Mouse (Mus musculus): ENCODE measurements at regions not wholly inside any gene's neighbourhood (a gene's known extent, or its start where the extent isn't known, plus 50 kb on each side); places are given as distances from the start of the nearest gene placed in this dataset.

DNA sequence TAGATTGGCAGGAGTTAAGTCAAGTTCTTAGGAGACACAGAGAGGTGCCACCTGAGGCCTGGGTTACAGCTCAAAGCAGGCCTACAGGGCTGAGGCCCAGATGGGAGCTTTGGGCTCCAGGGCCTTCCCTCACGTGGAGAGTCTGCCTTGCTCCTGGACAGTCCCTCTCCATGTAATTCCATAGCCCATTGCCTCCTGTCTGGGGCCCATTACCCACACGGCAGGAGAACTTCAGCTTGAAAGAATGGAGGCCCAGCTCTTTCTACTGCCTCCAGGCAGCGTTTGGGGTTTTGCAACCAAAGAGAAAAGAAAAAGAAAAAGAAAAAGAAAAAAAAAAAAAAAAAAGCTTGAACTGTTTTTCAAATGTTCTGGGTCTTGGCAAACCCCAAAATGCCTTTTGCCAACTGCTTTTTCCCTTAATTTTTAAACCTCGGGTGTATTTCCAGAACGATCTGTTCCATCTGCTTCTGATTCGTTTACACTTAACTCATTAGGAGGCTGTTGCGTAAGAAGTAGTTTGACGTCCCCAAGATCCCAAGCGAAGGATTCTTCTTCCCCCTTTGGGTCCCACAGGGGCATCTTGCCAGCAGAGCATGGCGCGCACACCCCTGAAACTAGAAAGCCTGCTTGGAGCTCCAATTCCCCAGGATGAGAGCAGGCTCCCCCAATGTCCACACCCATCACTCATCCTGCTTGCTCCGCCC is 165.4 kb upstream of the Zfp703 start:
- no peak for DNase-seq (ENCODE audit: low read depth)

DNA sequence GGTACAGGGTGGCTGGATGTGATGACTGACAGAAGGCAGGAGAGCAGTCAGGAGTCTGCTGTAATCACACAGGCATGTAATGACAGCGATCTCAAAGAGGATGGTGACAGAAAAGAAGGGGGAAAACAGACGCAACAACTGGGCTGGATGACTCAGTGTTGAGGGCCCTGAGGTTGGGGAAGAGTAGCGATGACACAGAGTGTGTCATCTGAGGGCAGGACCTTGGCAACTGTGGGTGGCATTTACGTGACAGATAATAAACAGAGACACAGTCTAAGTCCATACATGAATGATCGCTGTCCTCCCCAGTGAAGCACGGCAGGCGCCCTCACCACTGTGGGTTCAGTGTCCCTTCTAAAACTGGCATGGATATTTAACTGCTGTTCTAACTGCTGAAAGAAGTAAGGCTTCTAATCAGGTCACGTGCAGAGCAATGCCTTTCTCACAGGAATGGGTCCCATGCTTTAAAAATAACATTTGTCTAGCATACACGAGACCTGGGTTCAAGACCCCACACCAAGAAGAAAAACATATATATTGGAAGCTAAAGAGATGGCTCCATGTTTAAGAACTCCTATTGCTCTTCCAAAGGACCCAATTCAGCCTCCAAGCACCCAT is 163.8 kb upstream of the Zfp703 start:
- DNase-seq (ENCODE audit: low read depth) = no peak

DNA sequence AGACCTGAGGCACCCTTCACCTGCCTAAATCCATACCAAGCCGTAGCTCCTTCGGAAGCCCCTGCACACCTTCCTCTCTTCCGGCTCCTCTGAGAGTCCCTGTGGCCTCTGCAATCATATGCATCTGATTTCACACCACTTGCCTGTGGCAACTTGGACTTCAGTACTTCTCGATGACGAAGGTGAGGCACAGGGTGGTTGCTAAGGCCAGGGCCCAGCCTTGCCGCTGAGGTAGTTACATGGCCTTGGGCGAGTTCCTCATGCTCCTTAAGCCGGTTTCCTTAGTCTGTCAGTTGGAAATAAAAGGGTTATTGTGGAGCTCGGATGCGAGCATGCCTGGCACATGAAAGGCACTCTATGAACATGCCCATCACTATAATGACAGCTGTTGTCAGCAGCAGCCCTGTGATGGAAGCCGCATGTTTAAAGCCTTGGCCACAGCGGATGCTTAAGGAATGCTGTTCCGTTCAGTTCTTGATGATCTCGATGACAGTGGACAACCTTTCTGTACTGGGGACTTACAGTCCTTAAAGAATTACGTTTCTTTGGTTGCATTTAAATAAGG is 162.0 kb upstream of the Zfp703 start:
- no peak for DNase-seq (ENCODE audit: low read depth)

DNA sequence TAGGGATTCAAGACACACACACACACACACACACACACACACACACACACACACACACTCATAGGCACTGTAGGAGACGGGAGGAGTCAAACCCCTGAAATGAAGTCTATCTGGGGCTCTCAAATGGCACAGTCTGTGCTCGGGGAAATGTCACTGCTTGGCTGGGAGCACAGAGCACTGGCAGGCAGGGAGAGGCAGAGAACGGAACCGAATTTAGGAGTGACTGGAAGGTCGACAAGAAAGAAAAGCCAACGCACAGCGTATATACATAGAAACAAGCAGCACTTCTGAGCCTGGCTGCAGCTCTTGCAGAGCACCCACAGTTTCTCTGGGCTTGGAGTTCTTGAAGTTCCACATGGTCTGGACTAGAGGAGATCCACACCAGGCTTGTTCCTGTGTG is 160.1 kb upstream of the Zfp703 start:
- DNase-seq (ENCODE audit: low read depth) = no peak

DNA sequence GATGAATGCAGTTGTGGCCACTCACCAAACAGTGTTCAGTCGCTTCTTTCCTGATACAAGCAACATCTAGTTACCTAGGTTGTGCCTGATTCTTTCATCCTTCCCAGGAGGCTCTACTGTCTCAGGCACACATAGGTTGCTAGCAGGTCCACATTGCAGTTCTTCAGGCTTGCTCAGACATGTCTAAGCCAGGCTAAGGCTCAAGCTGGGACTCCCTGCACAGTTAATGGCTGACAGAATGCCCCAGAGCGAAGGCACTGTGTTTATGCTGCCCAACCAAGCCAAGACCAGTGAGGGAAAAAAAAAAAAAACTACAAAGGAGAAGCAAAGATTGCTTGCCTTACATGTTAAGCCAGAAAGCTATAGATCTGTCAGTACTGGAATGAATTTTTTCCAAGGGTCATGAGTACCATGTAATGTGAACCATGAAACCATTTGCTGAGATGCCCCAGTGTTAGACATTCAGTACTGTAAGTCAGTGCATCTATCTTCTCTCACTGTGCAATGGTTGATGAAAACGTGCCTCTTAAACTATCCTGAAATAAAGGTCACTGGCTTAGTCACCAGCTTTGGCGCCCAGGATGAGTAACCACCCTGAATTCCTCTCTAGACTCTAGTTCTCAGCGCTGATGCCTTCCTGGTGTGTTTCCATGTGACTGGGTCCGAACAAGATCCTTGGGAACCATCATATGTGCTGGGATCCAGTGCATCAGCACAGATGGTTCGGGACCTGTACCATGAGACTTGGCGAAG is 152.8 kb upstream of the Zfp703 start:
- peak; percentile 51 for DNase-seq (ENCODE audit: low read depth)

DNA sequence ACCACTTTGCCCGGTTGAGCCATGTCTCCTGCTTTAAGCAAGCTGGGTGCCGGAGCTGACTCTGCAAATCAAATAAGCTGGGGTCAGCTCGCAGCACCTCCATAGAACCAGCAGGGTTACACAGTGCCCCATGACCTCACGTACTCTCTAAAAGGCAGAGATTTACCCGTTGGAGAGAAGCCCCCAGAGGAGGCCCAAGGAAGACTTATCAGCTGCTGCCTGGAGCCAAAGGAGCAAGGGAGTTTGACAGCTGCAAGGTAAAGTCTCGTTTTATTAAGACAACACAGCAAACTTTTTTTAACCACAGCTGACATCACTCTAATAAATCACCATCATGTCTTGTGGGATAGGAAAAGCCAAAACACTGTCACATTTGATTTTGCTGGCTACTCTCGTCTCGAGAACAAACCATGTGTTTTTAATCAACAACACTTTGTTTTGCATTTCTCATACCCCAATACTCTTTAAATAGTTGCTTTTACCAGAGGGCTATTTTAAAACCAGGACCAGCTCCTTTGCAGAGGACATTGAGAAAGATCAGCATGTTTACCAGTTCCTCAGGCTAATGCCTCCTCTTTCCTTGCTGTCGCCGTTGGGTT is 148.7 kb upstream of the Zfp703 start:
- peak; percentile 87 for DNase-seq (ENCODE audit: low read depth)

DNA sequence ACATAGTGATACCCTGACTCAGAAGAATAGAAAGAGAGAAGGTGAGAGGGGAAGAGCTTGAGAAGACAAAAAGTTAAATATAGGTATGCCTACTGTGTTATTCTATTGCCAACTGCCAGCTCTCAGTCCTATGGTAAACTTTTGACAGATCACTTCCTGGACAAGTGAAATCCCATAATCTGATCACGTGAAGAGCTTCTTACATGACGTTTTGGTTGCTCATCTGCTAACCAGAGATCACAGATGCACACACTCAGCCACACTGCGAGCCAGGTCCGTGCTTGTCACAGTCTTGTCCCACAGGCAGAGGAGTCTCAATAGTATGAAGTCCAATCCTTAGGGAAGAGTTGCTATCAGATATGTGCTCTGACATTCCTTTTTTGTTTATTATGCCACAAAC is 147.8 kb upstream of the Zfp703 start:
- DNase-seq (ENCODE audit: low read depth) = no peak

DNA sequence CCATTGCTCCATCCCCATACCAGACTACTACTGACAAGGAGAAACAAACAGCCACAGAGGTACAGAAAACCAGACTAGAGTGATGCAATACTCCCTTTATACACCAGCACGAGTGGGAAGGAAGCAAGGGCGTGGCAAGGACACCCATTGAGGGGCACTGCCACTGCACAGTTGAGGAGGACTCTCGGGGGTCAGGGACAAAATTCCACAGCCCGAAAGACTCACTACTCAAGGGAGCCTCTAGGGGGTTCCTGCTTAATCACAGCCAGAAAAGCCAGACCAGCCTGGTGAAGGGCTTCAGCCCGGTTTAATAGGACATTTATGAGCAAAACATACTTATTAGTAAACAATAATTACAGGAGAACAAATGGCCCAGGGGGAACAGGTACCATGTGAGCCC is 146.0 kb upstream of the Zfp703 start:
- no peak for DNase-seq (ENCODE audit: low read depth)

DNA sequence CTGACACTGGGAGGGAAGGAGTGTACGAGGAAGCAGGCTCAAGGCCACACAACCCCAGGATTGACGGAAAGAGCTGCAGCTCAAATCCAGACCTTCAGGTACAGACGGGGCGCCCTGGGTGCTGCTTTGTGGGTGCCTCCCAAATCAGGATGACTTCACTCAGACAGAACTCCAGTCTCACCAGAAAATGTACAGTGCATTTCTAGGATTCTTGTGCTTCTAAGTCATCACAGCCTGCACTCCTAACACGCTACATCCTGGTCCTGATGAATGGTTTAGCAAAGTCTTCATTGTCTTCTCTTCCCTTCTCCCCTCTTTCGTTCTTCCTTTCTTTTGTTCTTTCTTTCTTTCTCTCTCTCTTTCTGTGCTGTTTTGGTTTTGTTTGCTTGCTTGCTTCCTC is 145.3 kb upstream of the Zfp703 start:
- no peak for DNase-seq (ENCODE audit: low read depth)

DNA sequence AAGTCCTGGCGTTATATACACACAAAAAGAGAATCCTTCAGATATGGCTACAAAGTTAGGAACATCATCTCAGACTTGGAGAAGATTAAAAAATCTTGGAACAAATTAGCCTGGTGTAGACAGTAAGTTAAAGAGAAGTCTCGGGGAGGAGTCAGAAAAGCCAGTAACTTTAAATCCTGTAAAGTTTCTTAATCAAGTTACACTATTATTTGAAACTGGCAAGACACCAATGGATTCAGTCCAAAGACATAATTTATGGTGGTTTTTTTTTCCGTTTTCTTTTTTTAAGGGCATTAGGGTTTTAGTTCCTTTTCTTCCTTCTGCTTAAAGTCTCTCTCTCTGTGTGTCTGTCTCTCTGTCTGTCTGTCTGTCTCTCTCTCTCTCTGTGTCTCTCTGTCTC is 144.6 kb upstream of the Zfp703 start:
- DNase-seq (ENCODE audit: low read depth) = no peak

DNA sequence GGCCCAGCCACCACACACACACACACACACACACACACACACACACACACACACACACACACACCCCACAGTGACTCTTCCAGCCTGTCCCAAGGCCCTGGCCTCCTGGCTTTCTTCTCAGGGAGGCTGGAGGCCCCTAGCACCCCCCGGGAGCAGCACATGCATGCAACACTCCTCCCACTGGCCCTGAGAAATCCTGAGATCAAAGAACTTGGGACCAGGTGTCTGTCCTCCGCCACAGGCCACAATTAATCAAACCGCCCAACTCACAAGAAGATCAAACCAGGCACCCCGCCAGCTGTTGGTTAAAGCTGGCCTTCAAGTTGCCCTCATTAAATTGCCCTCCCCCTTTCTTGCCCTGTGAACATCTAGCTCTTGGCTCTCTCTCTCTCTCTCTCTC is 143.8 kb upstream of the Zfp703 start:
- DNase-seq (ENCODE audit: low read depth) = no peak

DNA sequence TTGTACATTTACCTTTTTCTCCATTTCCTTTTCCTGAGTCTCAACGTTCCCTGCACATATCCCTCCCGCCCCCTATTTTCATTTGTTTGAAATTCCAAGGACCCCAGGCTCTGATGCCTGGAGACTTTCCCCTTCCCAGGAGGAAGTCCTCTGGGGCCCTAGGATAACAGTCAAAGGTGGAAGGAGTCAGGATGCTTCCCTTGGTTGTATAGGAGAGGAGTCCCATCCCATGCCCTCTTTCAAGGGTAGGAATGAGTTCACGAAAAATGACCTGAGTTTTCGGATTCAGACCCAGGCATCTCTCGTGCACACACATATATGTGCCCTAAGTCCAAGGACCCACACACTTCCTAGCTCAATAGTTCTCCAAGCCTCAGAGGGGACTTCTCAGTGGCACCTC is 143.3 kb upstream of the Zfp703 start:
- DNase-seq (ENCODE audit: low read depth) = no peak

DNA sequence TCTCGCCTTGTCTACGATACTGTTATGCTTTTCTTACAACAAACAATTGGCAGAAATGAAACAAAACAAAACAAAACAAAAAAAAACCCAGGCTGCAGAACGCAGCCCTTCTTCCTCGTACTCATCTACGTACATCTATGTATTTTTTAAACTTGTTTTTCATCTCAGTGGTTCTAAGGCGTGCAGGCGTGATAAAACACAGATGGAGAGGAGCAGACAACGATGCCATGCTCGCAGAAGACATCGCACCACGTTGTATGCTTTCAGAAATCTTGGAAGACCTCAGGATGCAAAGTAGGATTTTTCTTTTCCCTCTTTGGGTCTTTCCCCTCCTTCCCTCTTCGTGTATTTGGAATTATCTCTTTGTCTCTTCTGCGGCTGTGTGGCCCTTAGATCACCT is 142.5 kb upstream of the Zfp703 start:
- no peak for DNase-seq (ENCODE audit: low read depth)

DNA sequence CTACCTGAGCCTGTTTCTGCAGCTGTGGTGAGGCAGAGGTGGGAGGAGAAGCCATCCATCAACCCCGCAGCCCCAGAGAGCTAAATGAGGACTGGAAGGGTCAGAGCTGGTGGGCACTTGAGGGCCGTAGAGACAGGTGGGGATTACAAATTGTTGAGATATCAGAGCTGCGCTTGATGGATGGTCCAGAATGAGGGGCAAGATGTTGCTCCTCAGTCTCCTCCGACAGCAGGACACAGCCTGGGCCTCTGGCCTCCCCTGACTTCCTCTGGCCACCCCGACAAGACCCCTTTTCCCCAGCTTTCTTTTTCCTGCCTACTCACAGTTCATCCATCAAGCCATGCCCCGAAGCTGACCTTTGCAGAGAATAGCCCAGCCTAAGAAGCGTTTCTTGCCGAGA is 142.0 kb upstream of the Zfp703 start:
- DNase-seq (ENCODE audit: low read depth) = no peak

DNA sequence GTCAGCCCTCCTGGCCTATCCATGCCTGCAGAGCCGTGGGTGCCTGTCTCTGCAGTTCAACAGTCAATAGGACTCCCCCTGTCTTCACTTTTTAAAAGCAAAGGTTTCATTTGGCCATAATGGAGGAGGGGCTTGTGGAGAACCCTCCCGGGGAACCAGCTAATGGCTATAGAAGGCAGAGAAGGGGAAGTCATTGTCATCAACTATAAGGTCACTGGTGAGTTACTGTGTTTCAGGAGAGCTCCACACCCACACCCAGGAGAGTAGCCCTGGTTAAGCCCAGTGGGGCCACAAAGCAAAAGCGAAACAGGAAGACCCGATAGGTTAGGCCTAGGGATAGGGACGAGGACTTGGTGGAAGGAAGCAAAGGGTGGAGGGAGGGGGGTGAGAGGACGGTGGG is 141.5 kb upstream of the Zfp703 start:
- no peak for DNase-seq (ENCODE audit: low read depth)

DNA sequence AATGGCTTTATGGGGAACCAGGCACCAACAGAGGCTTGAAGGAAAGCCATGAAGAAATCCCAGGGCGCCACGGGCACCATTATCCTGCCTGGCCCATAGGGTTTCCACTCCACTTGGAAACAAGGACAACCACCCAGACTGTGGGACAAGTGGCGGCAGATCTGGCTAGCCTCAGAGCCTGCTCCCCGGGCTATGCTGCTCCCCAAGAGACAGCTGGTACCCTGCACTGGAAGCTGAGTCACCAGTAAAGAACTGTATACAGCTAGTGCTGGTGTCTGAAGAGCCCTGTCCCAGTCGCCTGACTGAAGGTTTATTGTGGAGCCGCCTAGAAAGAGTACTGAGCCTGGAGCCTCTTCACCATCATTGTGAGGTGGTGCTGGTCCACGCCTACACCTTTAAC is 140.6 kb upstream of the Zfp703 start:
- no peak for DNase-seq (ENCODE audit: low read depth)

DNA sequence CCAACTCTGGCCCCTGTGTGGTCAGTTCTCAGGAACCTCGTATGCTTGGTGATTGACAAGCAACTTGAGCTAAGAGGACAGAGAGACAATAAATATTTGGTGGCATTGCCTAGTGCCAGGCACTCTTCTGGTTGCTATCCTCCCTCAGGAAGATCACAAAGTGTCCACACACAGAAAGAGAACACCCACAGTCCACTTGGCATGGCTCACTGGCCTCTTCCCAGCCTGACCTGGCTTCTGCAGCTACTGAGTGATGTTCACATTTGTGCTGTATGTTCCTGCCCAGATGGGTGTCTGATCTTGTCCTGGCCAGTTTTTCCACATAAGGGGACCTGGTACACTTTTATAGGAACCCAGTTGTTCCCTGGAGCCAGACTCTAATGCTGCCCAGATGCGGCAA is 136.8 kb upstream of the Zfp703 start:
- DNase-seq (ENCODE audit: low read depth) = no peak

DNA sequence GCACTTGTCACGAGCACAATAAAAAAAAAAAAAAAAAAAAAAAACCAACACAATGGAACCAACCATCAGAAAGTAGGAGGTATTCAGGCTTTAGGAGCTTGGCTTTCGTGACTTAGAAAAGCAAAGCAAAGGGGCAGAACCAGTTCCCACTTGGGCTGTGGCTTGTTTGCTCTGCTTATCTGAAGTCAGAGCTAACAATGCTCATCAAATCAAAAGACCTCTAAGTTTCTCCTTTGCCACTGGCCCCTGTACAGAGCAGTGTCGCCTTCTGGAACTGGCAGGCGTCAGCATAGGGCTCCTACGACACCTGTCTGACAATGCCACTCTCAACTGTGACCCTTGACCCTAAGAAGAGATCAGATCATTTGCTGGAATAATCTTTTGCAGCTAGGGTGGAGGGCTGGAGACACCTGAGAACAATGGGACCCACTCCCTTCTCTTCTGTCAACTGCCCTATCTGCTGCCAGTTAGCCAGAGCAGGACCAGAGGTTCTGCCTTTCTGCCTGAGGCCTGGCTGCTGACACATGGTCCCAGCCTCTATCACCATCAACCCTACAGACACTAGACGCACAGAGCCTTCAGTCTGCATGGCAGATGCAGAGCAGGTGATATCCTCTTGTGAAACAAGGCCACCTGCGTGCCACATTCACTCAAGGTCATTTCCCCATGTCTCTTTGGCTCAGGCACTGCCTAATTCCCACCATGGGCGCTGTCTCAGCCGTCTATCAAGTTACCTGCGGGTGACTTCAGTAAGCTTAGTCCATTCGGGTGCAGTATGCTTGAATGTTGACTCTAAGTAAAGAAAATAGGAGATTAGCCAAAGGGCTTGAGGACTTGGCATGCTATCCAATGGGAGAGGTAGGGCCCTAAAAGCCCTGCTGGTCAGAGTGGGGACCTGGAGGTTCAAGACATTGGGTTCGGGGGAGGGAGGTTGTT is 136.1 kb upstream of the Zfp703 start:
- no peak for DNase-seq (ENCODE audit: low read depth)

DNA sequence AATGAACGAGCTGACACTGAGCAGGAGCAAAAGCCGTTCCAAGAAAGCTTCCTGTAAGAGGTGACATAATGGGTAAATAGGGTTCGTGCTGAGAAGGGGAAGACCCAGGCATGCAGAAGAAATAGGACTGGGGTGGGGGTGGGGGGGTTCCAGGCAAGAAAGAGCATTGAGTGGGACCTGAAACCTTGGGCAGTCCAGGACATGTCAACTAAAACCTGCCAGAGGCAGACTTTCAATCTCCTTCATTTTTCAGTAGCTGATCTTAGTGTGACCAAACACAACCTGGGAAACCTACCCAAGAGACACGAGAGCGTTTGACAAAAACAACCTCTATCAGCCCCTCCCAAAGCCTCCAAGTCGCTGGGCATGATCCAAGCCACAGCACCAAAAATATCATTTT is 133.4 kb upstream of the Zfp703 start:
- no peak for DNase-seq (ENCODE audit: low read depth)

DNA sequence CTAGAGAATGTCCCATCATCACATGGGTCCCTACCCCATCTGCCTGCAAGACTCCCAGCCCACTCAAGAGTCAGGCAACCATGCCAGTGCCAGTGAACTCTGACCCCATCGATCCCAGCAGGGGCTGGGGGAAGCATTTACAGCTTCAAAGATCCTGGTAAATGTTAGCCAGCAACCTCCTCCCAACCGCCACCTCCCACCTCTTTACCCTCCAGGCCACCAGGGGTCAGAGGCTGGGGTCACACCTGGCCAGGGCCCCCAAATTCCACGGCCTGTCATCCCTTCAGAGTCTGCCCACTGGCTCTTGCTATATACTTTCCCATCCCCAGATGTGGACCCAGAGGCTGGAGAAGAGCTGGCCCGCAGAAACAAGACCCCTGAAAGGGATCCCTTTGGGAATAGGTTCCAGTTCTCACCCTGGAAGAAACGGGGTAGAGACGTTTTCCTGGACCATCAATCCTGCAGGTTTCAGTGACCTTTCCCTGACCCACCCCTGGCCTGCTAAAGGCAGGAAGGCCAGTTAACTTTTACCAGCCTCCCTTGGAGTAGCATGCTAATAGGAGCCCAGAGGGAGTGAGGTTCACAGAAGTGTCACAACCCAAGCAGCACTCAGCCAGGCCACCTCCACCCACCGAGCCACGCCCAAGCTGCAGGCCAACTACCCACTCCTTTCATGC is 132.9 kb upstream of the Zfp703 start:
- no peak for DNase-seq (ENCODE audit: low read depth)

DNA sequence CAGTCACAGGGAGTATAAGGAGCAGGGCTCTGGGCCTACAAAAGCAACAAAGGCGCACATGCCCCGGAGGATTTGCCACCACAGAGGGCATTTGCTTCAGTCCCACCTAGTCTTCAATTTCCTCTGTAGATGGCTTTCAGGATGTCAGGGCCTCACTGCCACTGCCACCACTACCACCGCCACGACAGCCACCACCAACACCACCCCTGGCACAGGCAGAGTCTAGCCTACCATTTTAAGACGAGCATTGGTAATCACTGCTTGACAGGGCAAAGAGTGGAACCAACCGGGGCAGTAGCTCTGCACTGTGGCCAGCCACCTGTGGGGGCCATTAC is 132.3 kb upstream of the Zfp703 start:
- DNase-seq (ENCODE audit: low read depth) = no peak

Data from fibroblast of lung, adult 2 months (primary cell).